Mouse (Mus musculus): ENCODE data around the gene Sarnp. TPM values are rescaled to one million over a fixed set of nuclear protein-coding genes. Genes with fewer than 3 reads are reported as not detected.

The Sarnp gene
- 120 TPM for polyA plus RNA-seq (2017; shearing (Covaris generic))

DNA sequence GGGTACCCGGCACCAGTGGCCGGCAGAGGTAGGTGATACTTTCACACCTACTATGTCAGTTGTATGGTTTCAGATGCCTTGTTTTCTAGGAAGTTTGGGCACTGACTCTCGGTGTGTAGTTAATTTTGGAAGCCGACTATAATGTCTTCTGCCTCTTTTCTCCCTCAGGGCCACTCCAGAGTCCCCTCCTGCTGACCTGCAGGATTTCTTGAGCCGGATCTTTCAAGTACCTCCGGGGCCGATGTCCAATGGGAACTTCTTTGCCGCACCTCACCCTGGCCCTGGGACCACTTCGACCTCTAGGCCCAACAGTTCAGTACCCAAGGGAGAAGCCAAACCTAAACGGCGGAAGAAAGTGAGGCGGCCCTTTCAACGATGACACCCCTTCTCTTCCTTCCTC is at the start of gene Sarnp:
Gene Sarnp, plus strand, starts transcription at position 301 of the 400 bp plus-strand sequence.

DNA sequence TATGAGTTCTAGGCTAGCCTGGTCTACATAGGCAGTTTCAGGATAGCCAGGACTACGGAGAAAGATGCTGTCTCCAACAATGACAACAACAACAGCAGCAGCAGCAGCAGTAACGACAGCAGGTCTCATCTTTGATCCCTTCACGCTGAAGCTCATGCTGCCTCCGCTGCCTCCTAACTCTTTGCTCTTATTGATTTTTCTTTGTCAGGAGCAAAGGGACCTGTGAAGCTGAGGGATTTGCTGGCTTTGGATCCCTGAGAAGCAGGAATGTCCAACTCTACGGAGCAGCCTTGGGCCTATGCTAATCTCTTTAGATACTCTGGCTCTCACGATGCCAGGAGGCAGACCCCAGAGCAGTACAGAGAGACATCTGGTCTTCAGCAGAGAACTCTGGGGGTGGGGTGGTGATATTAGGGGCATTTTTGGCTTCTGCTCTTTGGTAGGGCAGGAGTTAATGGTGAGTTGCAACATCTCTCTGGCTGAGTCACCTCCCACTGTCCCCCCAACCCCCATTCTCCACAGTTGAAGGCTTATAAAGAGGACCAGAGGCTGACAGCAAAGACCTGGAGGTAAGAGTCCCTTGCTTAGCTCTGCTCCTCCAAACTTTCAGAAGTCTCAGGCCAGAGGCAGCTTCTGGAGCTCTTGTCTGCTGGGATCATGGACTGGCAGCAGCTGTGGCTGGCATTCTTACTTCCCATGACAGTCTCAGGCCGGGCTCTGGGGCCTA is 26.6 kb upstream of the Sarnp start, which contains the start of gene Mmp19:
Gene Mmp19, plus strand, starts transcription at position 513 of the 727 bp plus-strand sequence.

DNA sequence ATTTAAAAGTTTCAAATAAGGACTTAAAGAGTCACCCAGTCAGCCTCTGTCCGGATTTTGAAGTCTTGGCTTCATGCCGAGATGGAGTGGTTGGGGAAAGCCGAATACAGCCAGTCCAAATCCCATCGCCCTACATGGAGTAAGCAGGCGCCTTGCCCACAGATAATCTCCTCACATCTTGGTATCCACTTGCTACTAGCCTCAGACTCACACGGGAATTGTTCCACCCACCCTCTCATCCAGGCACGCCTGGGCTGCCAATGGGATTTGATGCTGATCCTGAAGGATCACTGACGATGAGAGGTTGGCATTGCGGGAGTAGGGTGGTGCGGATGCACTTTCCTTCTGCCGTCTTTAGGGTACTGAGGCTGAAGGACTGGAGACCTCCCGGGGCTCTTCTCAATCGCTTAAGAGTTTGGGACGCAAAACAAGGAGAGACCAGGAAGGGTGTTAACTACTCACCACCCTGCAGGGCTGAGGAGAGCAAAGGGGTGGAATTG is 13.3 kb upstream of the Sarnp start, which contains the start of gene Dnajc14:
Gene Dnajc14, plus strand, starts transcription at position 292 of the 500 bp plus-strand sequence.

DNA sequence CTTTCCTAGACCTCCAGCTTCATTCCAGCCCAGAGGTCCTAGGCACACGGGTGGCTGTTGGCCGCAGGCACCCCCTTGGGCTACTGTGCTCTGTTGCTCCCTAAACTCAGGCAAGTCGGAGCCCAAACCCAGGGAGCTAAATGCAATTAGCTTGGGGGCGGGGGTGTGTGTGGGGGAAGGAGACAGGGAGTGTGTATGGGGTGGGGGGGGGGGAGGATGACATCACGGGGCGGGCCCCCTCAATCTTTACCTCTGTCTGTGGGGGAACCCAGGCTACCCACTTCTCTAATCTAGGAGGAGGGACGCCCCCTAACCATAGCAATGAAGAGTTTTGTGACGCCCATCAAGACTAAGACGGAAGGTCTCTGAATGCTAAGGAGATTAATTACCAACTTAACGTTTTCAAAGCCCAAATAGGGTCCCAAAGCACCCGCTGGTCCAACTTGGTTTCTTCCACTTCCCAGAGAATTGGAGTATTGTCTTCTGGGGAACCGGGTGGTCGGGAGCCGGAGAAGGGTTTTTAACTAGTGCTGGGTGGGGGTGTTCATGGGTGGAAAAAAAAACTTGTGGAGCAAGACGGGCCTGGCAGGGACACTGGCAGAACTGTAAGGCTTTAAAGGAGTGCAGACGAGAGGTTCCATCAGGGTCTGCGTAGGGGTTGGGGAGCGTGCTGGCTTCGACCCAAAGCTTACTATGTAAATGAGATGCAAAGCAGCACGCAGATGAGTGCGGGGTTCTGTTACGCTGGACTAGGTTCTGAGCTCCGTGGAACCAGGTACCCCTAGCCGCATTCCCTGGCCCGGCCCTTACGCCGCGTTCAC is 12.7 kb upstream of the Sarnp start, which contains the start of gene Tmem198b:
Gene Tmem198b, minus strand, starts transcription at position 100 of the 821 bp plus-strand sequence.

DNA sequence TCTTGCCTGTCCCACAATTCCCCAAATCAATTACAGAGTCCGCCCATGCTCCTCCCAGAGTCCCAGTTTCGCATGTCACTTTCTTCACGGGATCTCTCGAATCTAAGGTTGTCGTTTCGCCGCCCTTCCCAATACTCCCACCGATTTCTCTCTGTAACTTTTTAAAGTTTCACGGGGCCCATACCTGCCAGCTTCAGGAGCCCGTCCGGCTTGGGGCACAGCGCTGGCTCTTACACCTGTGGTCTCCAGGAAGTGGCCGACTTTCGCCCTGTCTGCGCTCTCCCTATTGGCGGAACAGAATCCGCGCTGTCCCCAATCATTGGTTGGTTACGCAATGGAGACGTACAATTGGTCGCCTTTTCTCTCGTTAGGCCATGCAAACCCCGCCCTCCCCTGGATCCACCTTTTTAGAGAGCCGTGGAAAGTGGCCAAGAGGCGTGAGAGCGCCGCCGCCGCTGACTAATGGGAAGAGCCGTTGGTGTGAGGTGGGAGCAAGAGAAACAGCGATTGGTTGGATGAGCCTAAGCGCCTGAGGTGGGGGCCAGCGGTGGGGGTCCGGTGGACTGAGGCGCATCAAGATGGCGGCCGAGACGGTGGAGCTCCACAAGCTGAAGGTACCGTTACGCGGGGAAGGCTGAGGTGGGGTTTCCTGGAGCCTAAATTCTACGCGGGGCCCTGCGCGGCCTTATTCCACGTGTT is 4.4 kb downstream of the Sarnp start, which contains the start of gene Ormdl2:
Gene Ormdl2, minus strand, starts transcription at position 288 of the 699 bp plus-strand sequence.

DNA sequence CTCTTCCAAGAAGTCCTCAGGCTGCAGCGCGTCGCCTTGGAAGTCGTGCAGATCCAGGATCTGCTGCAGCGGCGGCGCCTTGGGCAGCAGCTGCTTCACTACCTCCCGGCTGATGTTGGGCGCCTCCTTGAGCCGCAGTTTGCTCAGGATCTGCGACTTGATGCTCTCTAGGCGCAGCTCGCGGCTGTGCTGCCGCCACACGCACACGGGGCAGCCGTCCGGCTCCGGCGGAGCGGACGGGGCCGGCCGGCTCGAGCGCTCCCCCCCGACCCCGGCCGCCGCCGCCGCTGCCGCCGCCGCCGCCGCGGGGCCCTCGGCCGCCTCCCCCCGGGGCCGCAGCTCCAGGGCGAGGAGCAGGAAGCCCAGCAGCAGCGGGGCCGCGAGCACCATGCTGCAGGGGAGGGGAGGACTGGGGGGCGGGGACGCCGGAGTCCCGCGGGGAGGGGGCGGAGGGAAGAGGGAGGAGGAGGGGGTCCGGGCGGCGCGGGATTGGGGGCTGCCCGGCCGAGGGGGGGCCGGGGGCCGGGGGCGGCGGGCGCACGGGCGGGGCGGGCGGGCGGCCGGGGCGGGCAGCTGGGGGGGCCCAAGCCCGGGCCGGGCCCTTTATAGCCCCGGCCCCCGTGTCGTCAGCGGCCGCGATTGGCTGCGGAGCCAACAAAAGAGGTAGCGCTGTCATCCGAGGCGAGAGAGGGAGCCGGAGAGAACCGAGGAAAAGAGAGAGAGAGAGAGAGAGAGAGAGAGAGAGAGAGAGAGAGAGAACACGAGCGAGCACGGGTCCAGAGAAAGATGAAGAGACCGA is 74.4 kb downstream of the Sarnp start, which contains the start of gene Gdf11:
Gene Gdf11, minus strand, starts transcription at position 423 of the 799 bp plus-strand sequence.

DNA sequence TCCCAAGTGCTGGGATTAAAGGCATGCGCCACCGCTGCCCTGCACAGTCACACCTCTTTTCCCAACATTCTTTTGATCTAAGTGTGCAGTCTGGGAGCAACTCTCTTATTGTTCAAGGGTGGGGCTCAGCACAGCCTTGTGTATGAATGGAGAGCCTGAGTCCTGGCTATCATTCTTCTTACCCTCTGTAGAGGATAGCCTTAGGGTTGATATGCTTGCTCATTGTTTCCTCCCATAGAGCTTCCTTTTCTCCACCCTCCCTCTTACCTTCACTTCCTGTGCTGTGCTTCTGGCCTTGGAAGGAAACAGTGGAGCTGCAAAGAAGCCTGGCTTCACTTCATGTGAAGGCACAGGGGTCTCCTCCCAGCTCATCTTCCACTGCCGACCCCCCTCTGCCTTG is 83.6 kb downstream of the Sarnp start, which contains the start of gene Cd63:
Gene Cd63, plus strand, starts transcription at position 292 of the 400 bp plus-strand sequence.

DNA sequence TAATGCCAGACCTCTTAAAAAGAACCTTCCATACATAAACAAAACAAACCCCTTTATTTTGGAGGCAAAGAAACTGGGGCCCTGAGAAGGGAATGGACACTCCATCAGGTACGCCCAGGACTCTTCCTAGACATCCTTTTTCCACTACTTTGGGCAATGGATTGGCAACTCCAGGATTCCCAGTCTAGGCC is 105.6 kb downstream of the Sarnp start, which contains the start of gene Rdh5:
Gene Rdh5, minus strand, starts transcription at position 67 of the 191 bp plus-strand sequence.

DNA sequence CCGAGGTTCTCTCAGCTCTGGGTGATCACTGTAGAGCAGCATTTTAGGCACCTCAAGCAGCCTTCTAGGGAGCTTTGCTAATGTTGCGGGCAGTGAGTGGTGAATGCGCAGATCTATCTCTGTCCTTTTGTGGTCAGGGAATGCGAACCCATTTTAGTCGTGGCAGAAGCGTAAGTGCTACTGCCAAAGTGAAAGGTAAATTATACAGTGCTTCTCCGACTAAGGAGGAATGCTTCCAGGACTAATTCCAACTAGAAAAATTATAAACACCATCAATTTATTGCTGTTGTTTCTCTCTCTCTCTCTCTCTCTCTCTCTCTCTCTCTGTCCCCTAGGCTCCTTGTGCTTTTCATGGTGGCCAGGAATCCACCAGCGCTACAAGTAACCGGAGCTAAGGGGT is 106.8 kb downstream of the Sarnp start, which contains the start of gene Bloc1s1:
Gene Bloc1s1, minus strand, starts transcription at position 101 of the 400 bp plus-strand sequence.

Other genes starting within 250 kb of the Sarnp start
- 1.8 TPM for gene Erbb3, start 227.7 kb upstream of the Sarnp start, polyA plus RNA-seq (2017; shearing (Covaris generic))
- 444 TPM for gene Rps26, start 190.6 kb upstream of the Sarnp start, polyA plus RNA-seq (2017; shearing (Covaris generic))
- 1.2 TPM for gene Ikzf4, start 171.3 kb upstream of the Sarnp start, polyA plus RNA-seq (2017; shearing (Covaris generic))
- 3.7 TPM for gene Suox, start 143.3 kb upstream of the Sarnp start, polyA plus RNA-seq (2017; shearing (Covaris generic))
- 21.6 TPM for gene Rab5b, start 121.1 kb upstream of the Sarnp start, polyA plus RNA-seq (2017; shearing (Covaris generic))
- 2.7 TPM for gene Pmel, start 113.1 kb upstream of the Sarnp start, polyA plus RNA-seq (2017; shearing (Covaris generic))
- gene Cdk2, start 112.3 kb upstream of the Sarnp start, polyA plus RNA-seq (2017; shearing (Covaris generic)): 15.5 TPM
- 511 TPM for gene Dgka, start 72.5 kb upstream of the Sarnp start, polyA plus RNA-seq (2017; shearing (Covaris generic))
- 22.9 TPM for gene Pym1, start 69.4 kb upstream of the Sarnp start, polyA plus RNA-seq (2017; shearing (Covaris generic))
- gene Mmp19, start 26.4 kb upstream of the Sarnp start, polyA plus RNA-seq (2017; shearing (Covaris generic)): 0.15 TPM
- 65.8 TPM for gene Dnajc14, start 13.3 kb upstream of the Sarnp start, polyA plus RNA-seq (2017; shearing (Covaris generic))
- 3.0 TPM for gene Tmem198b, start 13.0 kb upstream of the Sarnp start, polyA plus RNA-seq (2017; shearing (Covaris generic))
- gene Ormdl2, start 4.3 kb downstream of the Sarnp start, polyA plus RNA-seq (2017; shearing (Covaris generic)): 46.6 TPM
- gene Gdf11, start 74.4 kb downstream of the Sarnp start, polyA plus RNA-seq (2017; shearing (Covaris generic)): 1.8 TPM
- not detected for gene Cd63, start 83.7 kb downstream of the Sarnp start, polyA plus RNA-seq (2017; shearing (Covaris generic))
- 5.1 TPM for gene Rdh5, start 105.6 kb downstream of the Sarnp start, polyA plus RNA-seq (2017; shearing (Covaris generic))
- 119 TPM for gene Bloc1s1, start 106.7 kb downstream of the Sarnp start, polyA plus RNA-seq (2017; shearing (Covaris generic))
- gene Itga7, start 116.5 kb downstream of the Sarnp start, polyA plus RNA-seq (2017; shearing (Covaris generic)): 45.6 TPM
- not detected for gene Mettl7b, start 143.7 kb downstream of the Sarnp start, polyA plus RNA-seq (2017; shearing (Covaris generic))
- gene Olfr9, start 172.1 kb downstream of the Sarnp start, polyA plus RNA-seq (2017; shearing (Covaris generic)): 0.17 TPM
- gene Olfr763, start 193.5 kb downstream of the Sarnp start, polyA plus RNA-seq (2017; shearing (Covaris generic)): not detected
- gene Olfr764-ps1, start 222.6 kb downstream of the Sarnp start, polyA plus RNA-seq (2017; shearing (Covaris generic)): not detected
- not detected for gene Olfr765, start 232.7 kb downstream of the Sarnp start, polyA plus RNA-seq (2017; shearing (Covaris generic))

Data from effector memory CD4-positive, alpha-beta T cell, adult 7 months (primary cell).